Mouse (Mus musculus) retina, embryonic 14.5 days (tissue): Measurements from ENCODE around the gene Fxyd1.

ENCODE experiments used
- DNase-seq: peaks from one replicate; pipeline ENCODE4 v3.0.0-alpha.2; 2015; ENCODE audit warnings: low spot score

Fxyd1 gene

DNA sequence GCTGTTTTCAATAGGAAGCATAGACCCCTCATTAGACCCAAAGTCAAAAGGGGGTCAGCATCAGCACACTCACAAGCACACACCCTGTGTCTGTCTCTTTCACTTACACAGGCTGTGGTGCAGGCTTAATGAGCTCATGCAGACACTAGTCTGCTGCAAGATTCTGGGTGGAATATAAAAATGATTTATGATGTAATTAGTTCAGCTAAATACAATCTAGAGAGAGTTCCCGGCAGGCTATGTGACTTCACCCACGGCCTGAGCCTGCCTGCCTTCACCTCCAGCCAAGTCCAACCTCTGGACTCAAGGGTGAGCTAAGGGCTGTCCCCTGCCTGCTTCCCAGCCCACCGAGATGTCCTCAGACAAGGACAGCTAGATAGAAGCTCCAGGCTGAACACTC lies 48.1 kb downstream of the Fxyd1 start:
- no peak for DNase-seq

DNA sequence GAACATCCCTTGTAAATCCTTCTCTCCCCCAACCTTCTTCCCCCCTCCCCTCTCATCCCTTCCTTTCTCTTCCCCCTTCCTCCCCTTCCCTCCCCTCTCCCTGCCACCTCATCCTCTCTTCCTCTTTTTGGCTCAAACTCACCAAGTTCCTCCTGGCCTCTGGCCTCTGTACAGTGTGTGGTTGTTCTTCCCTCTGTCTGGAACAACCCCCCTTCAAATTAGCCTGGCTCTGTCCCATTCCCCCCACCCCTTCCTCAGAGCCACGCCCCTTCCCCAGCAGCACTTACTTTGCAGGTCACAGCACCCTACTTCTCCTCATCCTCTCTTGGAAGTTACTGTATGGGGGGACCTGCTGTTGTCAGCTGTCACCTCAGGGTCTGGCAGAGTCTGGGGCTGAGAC lies 48.8 kb downstream of the Fxyd1 start:
- DNase-seq: no peak

DNA sequence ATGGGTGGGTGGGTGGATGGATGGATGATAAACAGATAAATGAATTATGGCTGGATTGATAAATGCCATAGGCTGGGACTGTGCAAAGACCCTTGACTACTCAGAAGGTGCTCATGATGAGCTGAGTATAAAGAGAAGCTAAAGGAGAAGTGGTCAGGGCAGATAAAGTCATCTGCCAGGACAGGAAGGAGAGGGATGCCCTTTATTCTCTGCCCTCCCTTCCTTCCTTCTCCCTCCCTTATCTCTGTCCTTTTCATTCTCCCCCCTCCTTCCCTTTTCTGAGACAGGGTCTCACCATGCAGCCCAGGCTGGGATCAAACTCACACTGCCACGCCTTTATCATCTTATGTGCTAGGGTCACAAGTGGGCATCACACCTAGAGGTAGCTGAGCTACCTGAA lies 49.2 kb downstream of the Fxyd1 start:
- DNase-seq: no peak

DNA sequence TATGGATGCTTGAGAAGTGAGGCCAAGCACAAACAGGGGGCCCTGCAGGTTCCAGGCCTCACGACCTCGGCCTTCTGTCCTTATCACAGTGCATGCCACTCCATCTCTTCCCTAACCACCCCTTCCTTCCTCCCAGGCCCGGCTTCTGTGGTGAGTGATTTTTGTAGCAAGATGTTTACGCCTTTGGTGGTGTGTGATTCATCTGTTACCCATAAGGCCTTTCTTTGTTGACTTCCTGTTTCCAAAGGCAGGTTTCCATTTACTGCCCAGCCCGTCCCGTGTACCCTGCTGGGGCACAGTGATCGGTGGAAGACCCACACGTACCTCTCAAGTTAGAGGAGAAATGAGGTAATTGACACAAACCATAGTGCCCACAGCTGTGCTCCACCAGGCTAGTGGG lies 54.3 kb downstream of the Fxyd1 start:
- DNase-seq: no peak
